Mouse (Mus musculus): ENCODE measurements at regions not wholly inside any gene's neighbourhood (a gene's known extent, or its start where the extent isn't known, plus 50 kb on each side); places are given as distances from the start of the nearest gene placed in this dataset.

DNA sequence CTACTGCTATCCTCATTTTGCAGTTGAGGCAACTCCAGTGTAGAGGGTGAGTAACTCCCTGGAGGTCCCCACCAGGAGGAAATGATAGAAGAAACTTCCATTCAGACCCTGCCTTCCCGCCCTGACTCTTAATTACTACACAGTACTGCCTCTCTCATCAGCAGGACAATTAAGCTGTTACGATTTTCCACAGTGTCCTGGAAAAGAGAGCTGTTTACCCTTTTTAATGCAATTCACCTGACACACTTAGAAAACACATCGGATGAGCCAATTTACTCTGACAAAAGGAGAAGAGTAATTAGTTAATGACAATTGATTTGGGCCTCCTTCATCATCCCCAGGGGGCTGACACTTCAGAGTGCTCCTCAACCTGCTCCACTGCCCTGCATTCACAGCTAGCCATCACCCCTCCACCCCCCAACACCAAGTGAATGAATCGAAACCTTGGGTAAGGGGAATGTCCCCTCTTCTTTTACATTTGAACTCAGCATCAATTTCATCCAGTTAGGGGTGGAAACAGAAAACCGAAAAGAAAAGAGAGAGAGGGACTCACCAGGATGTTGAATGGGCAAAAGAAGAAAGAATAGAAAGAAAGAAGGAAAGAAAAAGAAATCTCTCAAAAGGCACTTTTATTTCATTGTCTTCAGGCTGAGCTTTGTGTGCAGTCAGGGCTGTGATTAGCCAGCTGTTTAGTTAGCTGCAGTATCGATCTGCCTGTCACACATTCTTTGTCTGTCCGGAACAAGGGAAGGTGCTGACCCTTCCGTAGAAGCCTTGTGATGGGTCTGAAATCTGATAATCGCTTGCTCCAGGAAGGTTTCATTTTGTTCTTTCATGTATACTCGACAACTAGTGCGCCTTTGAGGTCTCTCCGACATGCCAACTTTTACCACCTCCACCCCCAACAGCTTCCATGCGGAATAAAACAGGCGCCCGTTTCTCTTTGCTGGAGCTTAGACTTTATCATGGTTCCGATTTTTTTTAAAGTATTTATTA, 482.6 kb upstream of the Tenm4 start:
- no peaks in the 10 kb centered on the region for H3K36me3 ChIP-seq (ENCODE audit: control insufficient read depth, insufficient read depth, low read length)
- no peak overlapping the region for H3K9ac ChIP-seq (ENCODE audit: low read length)
- peak overlapping the region; percentile 62 for H3K4me2 ChIP-seq (ENCODE audit: low read length)
- H3K27ac ChIP-seq (replicated peaks in 1 of 2; ENCODE audit: control insufficient read depth in 1 of 2, insufficient read depth in 1 of 2, low read depth in 2 of 2, low read length in 2 of 2) = no peak overlapping the region
- ATAC-seq (ENCODE audit: insufficient number of reproducible peaks, insufficient read depth, low FRiP score, low read depth) = no peak
- H3K4me3 ChIP-seq (ENCODE audit: control insufficient read depth in 1 of 2, insufficient read depth in 1 of 2, low read depth in 1 of 2, low read length in 2 of 2) = peak overlapping the region; percentile 32 to 34
- H3K4me1 ChIP-seq (ENCODE audit: control insufficient read depth in 2 of 2, insufficient read depth in 2 of 2, low read length in 2 of 2) = peaks cover 0 to 2% of the 10 kb centered on the region in 2 experiments; a peak in 1 of 4 replicates
- WGBS = 22% methylated on average over 16 of the region's 16 CpGs
- H3K27me3 ChIP-seq (ENCODE audit: control insufficient read depth, insufficient read depth, low read length) = no peaks in the 10 kb centered on the region
- no peaks in the 10 kb centered on the region for H3K9me3 ChIP-seq (ENCODE audit: control insufficient read depth, low read length)

DNA sequence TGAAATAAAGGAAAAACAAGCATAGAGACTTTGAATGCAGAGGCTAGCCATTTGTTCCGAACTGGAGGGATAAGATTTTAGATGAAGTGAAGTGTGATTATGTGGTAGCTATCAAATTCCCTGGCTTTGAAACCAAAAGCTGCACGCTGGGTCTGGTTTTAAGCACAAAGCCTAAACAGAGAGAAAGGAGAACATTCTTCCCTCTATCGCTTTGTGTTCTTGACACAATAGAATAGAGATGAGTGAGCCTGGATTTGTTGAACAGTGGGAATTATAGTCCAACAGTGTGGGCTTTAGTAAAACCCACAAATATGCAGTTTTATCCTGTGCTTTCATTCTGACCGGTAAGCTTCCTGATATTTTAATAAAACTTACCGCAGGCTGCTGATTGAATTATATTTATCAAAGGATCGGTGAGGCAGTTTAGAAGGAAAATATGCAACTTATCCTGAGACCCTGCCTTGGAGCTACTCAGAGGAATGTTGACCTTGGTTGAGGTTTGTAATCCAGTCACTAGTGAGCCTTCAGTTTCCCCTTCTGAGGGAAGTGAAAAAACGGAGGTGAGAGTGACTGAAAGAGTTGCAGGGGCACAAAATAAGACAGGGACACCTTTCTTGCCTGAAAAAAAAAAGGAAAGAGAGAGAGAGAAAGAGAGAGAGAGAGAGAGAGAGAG, 481.7 kb upstream of the Tenm4 start:
- H3K4me1 ChIP-seq (ENCODE audit: control insufficient read depth in 2 of 2, insufficient read depth in 2 of 2, low read length in 2 of 2) = peaks cover 0 to 2% of the 10 kb centered on the region in 2 experiments; a peak in 1 of 4 replicates
- H3K9ac ChIP-seq (ENCODE audit: low read length) = no peak overlapping the region
- H3K27me3 ChIP-seq (ENCODE audit: control insufficient read depth, insufficient read depth, low read length) = no peaks in the 10 kb centered on the region
- WGBS = 48% methylated on average over 7 of the region's 7 CpGs
- H3K9me3 ChIP-seq (ENCODE audit: control insufficient read depth, low read length) = no peaks in the 10 kb centered on the region
- H3K4me3 ChIP-seq (ENCODE audit: control insufficient read depth in 1 of 2, insufficient read depth in 1 of 2, low read depth in 1 of 2, low read length in 2 of 2) = peak overlapping the region in 1 of 2 experiments; percentile 34; a peak in 2 of 4 replicates
- H3K27ac ChIP-seq (replicated peaks in 1 of 2; ENCODE audit: control insufficient read depth in 1 of 2, insufficient read depth in 1 of 2, low read depth in 2 of 2, low read length in 2 of 2) = no peak overlapping the region
- no peaks in the 10 kb centered on the region for H3K36me3 ChIP-seq (ENCODE audit: control insufficient read depth, insufficient read depth, low read length)
- ATAC-seq (ENCODE audit: insufficient number of reproducible peaks, insufficient read depth, low FRiP score, low read depth) = no peak
- peak overlapping the region; percentile 62 for H3K4me2 ChIP-seq (ENCODE audit: low read length)

DNA sequence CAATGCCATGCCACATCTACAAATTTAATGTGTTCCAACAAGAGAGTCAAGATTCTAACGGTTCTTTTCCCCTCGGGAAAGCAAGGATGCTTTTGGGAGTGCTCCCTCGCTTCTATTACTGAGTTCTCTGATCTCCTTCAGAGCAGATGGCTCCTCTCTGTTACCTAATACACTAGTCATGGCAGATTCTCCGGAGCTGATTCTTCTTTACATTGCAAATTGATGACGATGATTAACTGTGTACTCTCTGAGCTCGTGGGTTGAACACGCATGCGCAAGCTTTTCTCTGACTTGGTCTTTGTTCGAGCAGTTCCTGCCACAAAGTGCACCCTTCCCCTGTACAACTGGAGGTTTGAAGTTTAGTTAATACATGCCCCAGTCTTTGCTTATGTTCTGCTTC, 471.5 kb upstream of the Tenm4 start:
- H3K9me3 ChIP-seq (ENCODE audit: control insufficient read depth, low read length) = no peaks in the 10 kb centered on the region

DNA sequence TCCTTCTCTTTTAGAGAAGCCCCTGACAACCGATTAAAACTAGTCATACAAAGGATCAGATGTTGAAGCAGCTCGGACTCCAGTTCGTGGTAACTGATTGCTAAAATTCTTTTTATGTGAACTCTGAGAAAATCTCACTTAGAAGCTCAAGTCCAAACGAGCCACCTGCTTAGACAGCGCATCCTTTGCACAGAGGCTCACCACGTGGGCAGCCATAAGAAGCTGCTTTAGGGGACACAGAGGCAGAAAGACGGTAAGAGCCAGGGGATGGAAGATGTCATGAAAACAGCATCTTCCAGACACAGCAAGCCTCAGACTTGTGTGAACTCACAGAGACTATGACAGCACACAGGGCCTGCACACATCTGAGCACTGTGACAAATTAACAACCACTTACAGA, 461.0 kb upstream of the Tenm4 start:
- Histone ChIP-seq H3K9ac (ENCODE audit: low read length) (no peak overlapping the region), H3K9me3 (ENCODE audit: control insufficient read depth, low read length) (no peaks in the 10 kb centered on the region), H3K4me3 (ENCODE audit: control insufficient read depth in 1 of 2, insufficient read depth in 1 of 2, low read depth in 1 of 2, low read length in 2 of 2) (no peak overlapping the region), H3K4me2 (ENCODE audit: low read length) (no peak overlapping the region), H3K27me3 (ENCODE audit: control insufficient read depth, insufficient read depth, low read length) (no peaks in the 10 kb centered on the region), H3K27ac (replicated peaks in 1 of 2; ENCODE audit: control insufficient read depth in 1 of 2, insufficient read depth in 1 of 2, low read depth in 2 of 2, low read length in 2 of 2) (no peak overlapping the region), H3K36me3 (ENCODE audit: control insufficient read depth, insufficient read depth, low read length) (no peaks in the 10 kb centered on the region), H3K4me1 (ENCODE audit: control insufficient read depth in 2 of 2, insufficient read depth in 2 of 2, low read length in 2 of 2) (no peaks in the 10 kb centered on the region)
- no peak for ATAC-seq (ENCODE audit: insufficient number of reproducible peaks, insufficient read depth, low FRiP score, low read depth)
- 76% methylated on average over 7 of the region's 7 CpGs for WGBS

More for the DNA sequence above, 471.5 kb upstream of the Tenm4 start:
- no peaks in the 10 kb centered on the region for H3K4me1 ChIP-seq (ENCODE audit: control insufficient read depth in 2 of 2, insufficient read depth in 2 of 2, low read length in 2 of 2)
- no peak overlapping the region for H3K9ac ChIP-seq (ENCODE audit: low read length)
- no peak overlapping the region for H3K4me3 ChIP-seq (ENCODE audit: control insufficient read depth in 1 of 2, insufficient read depth in 1 of 2, low read depth in 1 of 2, low read length in 2 of 2)
- ATAC-seq (ENCODE audit: insufficient number of reproducible peaks, insufficient read depth, low FRiP score, low read depth) = no peak
- H3K4me2 ChIP-seq (ENCODE audit: low read length) = no peak overlapping the region
- H3K27ac ChIP-seq (replicated peaks in 1 of 2; ENCODE audit: control insufficient read depth in 1 of 2, insufficient read depth in 1 of 2, low read depth in 2 of 2, low read length in 2 of 2) = no peak overlapping the region
- no peaks in the 10 kb centered on the region for H3K27me3 ChIP-seq (ENCODE audit: control insufficient read depth, insufficient read depth, low read length)
- H3K36me3 ChIP-seq (ENCODE audit: control insufficient read depth, insufficient read depth, low read length) = no peaks in the 10 kb centered on the region
- 80% methylated on average over 9 of the region's 9 CpGs for WGBS

DNA sequence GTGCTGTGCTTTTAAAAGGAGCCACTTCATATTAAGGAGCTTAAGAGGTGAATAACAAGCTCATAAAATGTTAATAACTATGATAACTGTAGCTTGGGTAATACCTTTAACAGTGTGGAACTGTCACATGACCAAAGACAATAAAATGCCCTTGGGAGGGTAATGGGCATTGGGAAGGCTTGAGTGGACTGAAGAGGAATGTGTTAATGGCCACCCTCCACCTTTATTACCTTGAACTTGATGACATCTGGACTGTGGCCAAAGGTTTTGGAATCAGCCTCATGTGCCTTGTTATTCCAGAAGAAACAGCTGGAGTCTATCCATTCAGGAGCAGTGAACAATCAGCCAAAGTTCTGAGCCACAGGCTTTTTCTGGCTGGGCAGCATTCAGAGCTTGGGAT, 451.0 kb upstream of the Tenm4 start:
- Histone ChIP-seq H3K4me3 (ENCODE audit: control insufficient read depth in 1 of 2, insufficient read depth in 1 of 2, low read depth in 1 of 2, low read length in 2 of 2) (no peak overlapping the region), H3K4me2 (ENCODE audit: low read length) (no peak overlapping the region), H3K36me3 (ENCODE audit: control insufficient read depth, insufficient read depth, low read length) (no peaks in the 10 kb centered on the region), H3K9me3 (ENCODE audit: control insufficient read depth, low read length) (no peaks in the 10 kb centered on the region), H3K9ac (ENCODE audit: low read length) (no peak overlapping the region), H3K4me1 (ENCODE audit: control insufficient read depth in 2 of 2, insufficient read depth in 2 of 2, low read length in 2 of 2) (no peaks in the 10 kb centered on the region), H3K27ac (replicated peaks in 1 of 2; ENCODE audit: control insufficient read depth in 1 of 2, insufficient read depth in 1 of 2, low read depth in 2 of 2, low read length in 2 of 2) (no peak overlapping the region), H3K27me3 (ENCODE audit: control insufficient read depth, insufficient read depth, low read length) (no peaks in the 10 kb centered on the region)
- ATAC-seq (ENCODE audit: insufficient number of reproducible peaks, insufficient read depth, low FRiP score, low read depth) = no peak

DNA sequence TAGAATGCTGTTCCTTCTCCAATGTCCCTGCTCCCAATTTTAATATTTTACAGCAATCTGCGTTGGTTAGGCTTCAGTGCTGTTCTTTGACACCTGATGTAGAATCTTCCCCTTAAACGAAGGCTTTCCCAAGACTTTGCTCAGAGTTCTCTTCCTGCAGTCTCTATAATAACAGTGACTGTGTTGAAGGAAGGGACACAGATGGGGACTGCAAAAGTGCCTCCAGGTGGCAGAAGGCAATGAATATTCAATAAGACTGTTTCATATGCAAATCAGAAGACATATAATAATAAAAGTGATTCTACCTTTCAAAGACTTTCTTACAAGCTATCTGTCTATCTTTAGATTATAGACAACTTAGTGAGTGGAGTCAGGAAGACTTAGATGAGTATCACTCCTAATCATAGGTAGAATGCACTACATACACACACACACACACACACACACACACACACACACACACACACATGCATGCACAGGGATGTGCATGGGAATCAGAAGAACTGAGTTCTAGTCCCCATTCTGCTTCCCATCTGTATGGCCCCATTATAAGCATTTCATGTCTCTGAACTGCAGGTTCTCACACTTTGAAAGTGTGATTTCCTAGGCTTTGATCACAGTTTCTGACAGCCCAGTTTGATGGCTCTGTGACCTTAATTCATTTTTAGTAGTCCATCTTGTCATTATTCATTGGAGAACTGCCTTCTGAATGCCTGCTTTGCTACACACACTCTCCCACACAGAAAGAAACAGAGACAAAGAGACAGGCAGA, 445.1 kb upstream of the Tenm4 start:
- WGBS = 64% methylated on average over 2 of the region's 2 CpGs
- no peak overlapping the region for H3K4me3 ChIP-seq (ENCODE audit: control insufficient read depth in 1 of 2, insufficient read depth in 1 of 2, low read depth in 1 of 2, low read length in 2 of 2)
- no peak overlapping the region for H3K9ac ChIP-seq (ENCODE audit: low read length)
- no peaks in the 10 kb centered on the region for H3K36me3 ChIP-seq (ENCODE audit: control insufficient read depth, insufficient read depth, low read length)
- no peak overlapping the region for H3K27ac ChIP-seq (replicated peaks in 1 of 2; ENCODE audit: control insufficient read depth in 1 of 2, insufficient read depth in 1 of 2, low read depth in 2 of 2, low read length in 2 of 2)
- H3K9me3 ChIP-seq (ENCODE audit: control insufficient read depth, low read length) = no peaks in the 10 kb centered on the region
- H3K27me3 ChIP-seq (ENCODE audit: control insufficient read depth, insufficient read depth, low read length) = no peaks in the 10 kb centered on the region
- H3K4me2 ChIP-seq (ENCODE audit: low read length) = no peak overlapping the region
- ATAC-seq (ENCODE audit: insufficient number of reproducible peaks, insufficient read depth, low FRiP score, low read depth) = no peak
- H3K4me1 ChIP-seq (ENCODE audit: control insufficient read depth in 2 of 2, insufficient read depth in 2 of 2, low read length in 2 of 2) = no peaks in the 10 kb centered on the region

DNA sequence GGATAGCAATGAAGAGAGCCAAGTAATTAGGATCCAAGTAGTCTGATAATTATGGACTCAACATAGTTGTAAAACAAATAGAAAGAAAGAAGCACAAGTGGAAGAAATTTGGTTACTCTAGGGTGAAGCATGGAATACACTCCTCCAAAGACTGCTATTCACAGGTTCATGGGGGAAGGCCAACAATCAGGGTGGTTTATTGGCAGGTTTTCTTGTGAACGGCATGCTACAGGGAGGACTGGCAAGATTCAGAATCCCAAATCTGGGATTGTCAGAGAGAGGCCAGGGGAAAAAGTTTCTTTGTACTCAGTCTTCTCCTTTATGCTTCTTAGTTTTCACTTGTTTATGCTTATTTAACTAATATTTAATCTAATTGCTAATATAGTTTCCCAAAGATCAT, 437.2 kb upstream of the Tenm4 start:
- H3K4me2 ChIP-seq (ENCODE audit: low read length) = no peak overlapping the region
- no peaks in the 10 kb centered on the region for H3K36me3 ChIP-seq (ENCODE audit: control insufficient read depth, insufficient read depth, low read length)
- WGBS = 74% methylated on average over 1 of the region's 1 CpGs
- H3K4me1 ChIP-seq (ENCODE audit: control insufficient read depth in 2 of 2, insufficient read depth in 2 of 2, low read length in 2 of 2) = no peaks in the 10 kb centered on the region
- H3K4me3 ChIP-seq (ENCODE audit: control insufficient read depth in 1 of 2, insufficient read depth in 1 of 2, low read depth in 1 of 2, low read length in 2 of 2) = no peak overlapping the region
- no peak overlapping the region for H3K27ac ChIP-seq (replicated peaks in 1 of 2; ENCODE audit: control insufficient read depth in 1 of 2, insufficient read depth in 1 of 2, low read depth in 2 of 2, low read length in 2 of 2)
- H3K9me3 ChIP-seq (ENCODE audit: control insufficient read depth, low read length) = no peaks in the 10 kb centered on the region
- H3K27me3 ChIP-seq (ENCODE audit: control insufficient read depth, insufficient read depth, low read length) = no peaks in the 10 kb centered on the region
- no peak for ATAC-seq (ENCODE audit: insufficient number of reproducible peaks, insufficient read depth, low FRiP score, low read depth)
- H3K9ac ChIP-seq (ENCODE audit: low read length) = no peak overlapping the region
